Mouse (Mus musculus): Measurements from ENCODE around the gene Shisa6. TPM values are rescaled to one million over a fixed set of nuclear protein-coding genes. Genes with fewer than 3 reads are reported as not detected.

Shisa6 gene
- polyA plus RNA-seq, 1 experiment from 2014 or later, result 0.80 TPM

- H3K4me3 ChIP-seq (ENCODE audit: low read depth, low read length), result no peak overlapping the region
- no peaks in the 10 kb centered on the region for H3K4me1 ChIP-seq (ENCODE audit: control insufficient read depth, insufficient read depth, low read length)
- no peak overlapping the region for H3K27ac ChIP-seq (ENCODE audit: low read length)
- no peak overlapping the region for H3K4me2 ChIP-seq (replicated peaks; ENCODE audit: low read depth, low read length)
- H3K27me3 ChIP-seq (ENCODE audit: control insufficient read depth, insufficient read depth, low read length), result no peaks in the 10 kb centered on the region
- H3K36me3 ChIP-seq (ENCODE audit: control insufficient read depth, insufficient read depth, low read length), result no peaks in the 10 kb centered on the region
- 0 out of 2 replicates have a peak, but pooled peaks cover 3% of the 10 kb centered on the region for H3K9me3 ChIP-seq (ENCODE audit: control insufficient read depth, low read depth, low read length)
- no peak overlapping the region for H3K9ac ChIP-seq (replicated peaks; ENCODE audit: low read depth, low read length)
- no peak for ATAC-seq (ENCODE audit: insufficient number of reproducible peaks, insufficient read depth, low FRiP score, low read depth)
These were observed 189.5 kb downstream of the Shisa6 start for GRCm38 (mm10) chr11:66336313-66336712.

GRCm38 (mm10) chr11:66312764-66313163 is 213.0 kb downstream of the Shisa6 start:
- Histone ChIP-seq H3K9ac (replicated peaks; ENCODE audit: low read depth, low read length) (no peak overlapping the region), H3K36me3 (ENCODE audit: control insufficient read depth, insufficient read depth, low read length) (no peaks in the 10 kb centered on the region), H3K4me3 (ENCODE audit: low read depth, low read length) (no peak overlapping the region), H3K27ac (ENCODE audit: low read length) (no peak overlapping the region), H3K9me3 (ENCODE audit: control insufficient read depth, low read depth, low read length) (no peaks in the 10 kb centered on the region), H3K27me3 (ENCODE audit: control insufficient read depth, insufficient read depth, low read length) (no peaks in the 10 kb centered on the region), H3K4me2 (replicated peaks; ENCODE audit: low read depth, low read length) (no peak overlapping the region), H3K4me1 (ENCODE audit: control insufficient read depth, insufficient read depth, low read length) (no peaks in the 10 kb centered on the region)
- 80% methylated on average over 7 of the region's 7 CpGs for WGBS
- no peak for ATAC-seq (ENCODE audit: insufficient number of reproducible peaks, insufficient read depth, low FRiP score, low read depth)

DNA sequence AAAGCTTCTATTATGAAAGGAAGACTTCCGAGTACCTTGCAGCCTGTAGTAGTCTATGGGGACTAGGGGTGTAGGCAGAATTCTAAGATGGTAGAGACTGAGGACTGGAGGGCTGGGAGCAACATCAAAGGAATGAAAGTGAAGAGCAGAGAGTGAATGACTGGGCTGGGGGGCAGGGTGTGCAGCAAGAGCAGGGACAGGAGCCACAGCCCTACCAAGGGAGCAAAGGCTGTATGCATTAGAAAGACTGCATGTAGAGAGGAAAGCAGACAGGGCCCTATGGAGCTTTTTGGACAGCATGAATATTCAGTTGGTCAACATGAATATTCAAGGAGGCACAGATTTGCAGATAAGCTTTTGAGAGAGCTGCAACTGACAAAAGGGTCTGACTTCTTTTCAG is 221.4 kb downstream of the Shisa6 start:
- no peak overlapping the region for H3K9ac ChIP-seq (replicated peaks; ENCODE audit: low read depth, low read length)
- no peaks in the 10 kb centered on the region for H3K9me3 ChIP-seq (ENCODE audit: control insufficient read depth, low read depth, low read length)
- no peak overlapping the region for H3K4me2 ChIP-seq (replicated peaks; ENCODE audit: low read depth, low read length)
- H3K36me3 ChIP-seq (ENCODE audit: control insufficient read depth, insufficient read depth, low read length), result no peaks in the 10 kb centered on the region
- H3K27ac ChIP-seq (ENCODE audit: low read length), result no peak overlapping the region
- H3K4me3 ChIP-seq (ENCODE audit: low read depth, low read length), result no peak overlapping the region
- 76% methylated on average over 1 of the region's 1 CpGs for WGBS
- ATAC-seq (ENCODE audit: insufficient number of reproducible peaks, insufficient read depth, low FRiP score, low read depth), result no peak
- no peaks in the 10 kb centered on the region for H3K27me3 ChIP-seq (ENCODE audit: control insufficient read depth, insufficient read depth, low read length)
- H3K4me1 ChIP-seq (ENCODE audit: control insufficient read depth, insufficient read depth, low read length), result no peaks in the 10 kb centered on the region

DNA sequence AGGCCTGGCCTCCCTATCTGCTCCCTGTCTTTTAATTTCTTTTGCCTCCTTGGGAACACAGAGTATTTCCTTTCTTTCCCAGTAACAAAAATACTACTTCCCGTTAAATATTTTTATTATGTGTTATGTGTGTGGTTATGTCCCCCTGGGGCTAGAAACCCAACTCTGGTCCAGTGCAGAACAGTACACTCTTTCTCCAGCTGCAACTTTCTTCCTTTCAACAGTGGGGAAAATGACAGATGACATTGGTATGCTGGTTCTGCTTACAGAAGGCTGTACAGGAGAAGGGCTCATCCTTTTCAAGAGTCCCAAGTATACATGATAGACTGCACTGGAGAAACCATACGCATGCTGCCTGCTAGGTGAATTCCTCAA is 251.1 kb downstream of the Shisa6 start:
- Histone ChIP-seq H3K9me3 (ENCODE audit: control insufficient read depth, low read depth, low read length) (no peaks in the 10 kb centered on the region), H3K4me2 (replicated peaks; ENCODE audit: low read depth, low read length) (no peak overlapping the region), H3K27ac (ENCODE audit: low read length) (no peak overlapping the region), H3K9ac (replicated peaks; ENCODE audit: low read depth, low read length) (no peak overlapping the region), H3K36me3 (ENCODE audit: control insufficient read depth, insufficient read depth, low read length) (no peaks in the 10 kb centered on the region), H3K4me1 (ENCODE audit: control insufficient read depth, insufficient read depth, low read length) (no peaks in the 10 kb centered on the region), H3K27me3 (ENCODE audit: control insufficient read depth, insufficient read depth, low read length) (no peaks in the 10 kb centered on the region), H3K4me3 (ENCODE audit: low read depth, low read length) (no peak overlapping the region)
- ATAC-seq (ENCODE audit: insufficient number of reproducible peaks, insufficient read depth, low FRiP score, low read depth), result no peak
- WGBS, result 79% methylated on average over 2 of the region's 2 CpGs

DNA sequence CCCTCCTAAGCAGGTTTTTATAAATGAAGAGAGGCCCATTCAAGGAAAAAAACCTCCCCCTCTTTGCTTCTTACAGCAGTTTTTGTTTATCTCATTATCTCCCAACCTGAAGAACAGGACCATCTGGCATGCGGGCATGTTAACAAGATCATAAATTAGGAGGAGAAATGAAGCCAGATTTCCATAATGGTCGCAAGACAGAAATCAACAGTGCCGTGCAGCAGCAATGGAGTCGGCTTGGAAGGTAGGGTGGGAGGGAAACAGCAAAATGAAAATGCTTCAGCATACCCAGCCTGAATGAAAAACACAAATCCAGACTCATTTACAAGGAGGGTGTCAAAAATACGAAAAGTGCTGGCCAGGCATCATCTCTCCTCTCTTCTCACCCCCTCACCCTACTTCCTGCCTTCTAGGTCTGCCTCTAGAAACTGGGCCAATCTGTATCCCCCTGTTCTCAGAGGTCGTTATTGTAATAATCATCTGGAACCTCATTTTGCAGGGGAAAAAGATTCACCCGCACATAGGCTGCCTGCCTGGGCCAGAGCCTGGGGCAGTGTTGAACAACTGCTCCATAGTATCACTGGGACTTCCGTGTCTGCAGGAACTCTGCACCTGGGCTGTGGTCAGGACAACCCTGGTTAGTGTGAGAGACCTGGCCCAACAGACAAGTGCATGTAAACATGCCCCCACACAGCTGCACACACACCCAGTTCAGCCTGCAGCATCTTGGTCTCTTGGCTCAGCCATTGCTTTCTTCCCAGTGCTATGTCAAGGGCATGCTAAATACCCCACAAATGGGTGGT is 251.7 kb downstream of the Shisa6 start:
- Histone ChIP-seq H3K4me2 (replicated peaks; ENCODE audit: low read depth, low read length) (no peak overlapping the region), H3K4me3 (ENCODE audit: low read depth, low read length) (no peak overlapping the region), H3K4me1 (ENCODE audit: control insufficient read depth, insufficient read depth, low read length) (no peaks in the 10 kb centered on the region), H3K36me3 (ENCODE audit: control insufficient read depth, insufficient read depth, low read length) (no peaks in the 10 kb centered on the region), H3K9me3 (ENCODE audit: control insufficient read depth, low read depth, low read length) (no peaks in the 10 kb centered on the region), H3K27me3 (ENCODE audit: control insufficient read depth, insufficient read depth, low read length) (no peaks in the 10 kb centered on the region), H3K9ac (replicated peaks; ENCODE audit: low read depth, low read length) (no peak overlapping the region), H3K27ac (ENCODE audit: low read length) (no peak overlapping the region)
- no peak for ATAC-seq (ENCODE audit: insufficient number of reproducible peaks, insufficient read depth, low FRiP score, low read depth)
- whole genome bisulfite sequencing, result 49% methylated on average over 8 of the region's 8 CpGs

DNA sequence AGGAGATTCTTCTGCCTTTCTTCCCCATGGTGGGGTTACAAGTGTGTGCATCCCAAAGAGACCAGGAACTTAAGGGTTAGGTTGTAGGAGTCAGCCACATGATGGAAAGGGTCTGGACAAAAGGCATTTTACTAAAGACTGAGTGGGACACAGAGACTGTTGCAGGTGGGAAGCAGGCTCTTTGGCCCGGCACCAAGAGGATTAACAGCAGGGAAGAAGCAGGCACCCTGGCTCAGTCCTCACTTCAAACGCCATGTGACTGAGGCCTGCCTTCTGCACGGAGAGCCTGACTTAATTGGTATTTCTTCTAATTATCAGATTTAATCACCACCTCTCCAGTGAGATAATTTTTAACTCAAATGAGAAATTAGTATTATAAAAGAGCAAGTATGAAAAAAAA is 258.7 kb downstream of the Shisa6 start:
- no peaks in the 10 kb centered on the region for H3K4me1 ChIP-seq (ENCODE audit: control insufficient read depth, insufficient read depth, low read length)
- 38% methylated on average over 3 of the region's 3 CpGs for WGBS
- no peak for ATAC-seq (ENCODE audit: insufficient number of reproducible peaks, insufficient read depth, low FRiP score, low read depth)
- H3K9me3 ChIP-seq (ENCODE audit: control insufficient read depth, low read depth, low read length), result no peaks in the 10 kb centered on the region
- no peaks in the 10 kb centered on the region for H3K36me3 ChIP-seq (ENCODE audit: control insufficient read depth, insufficient read depth, low read length)
- H3K27ac ChIP-seq (ENCODE audit: low read length), result no peak overlapping the region
- no peaks in the 10 kb centered on the region for H3K27me3 ChIP-seq (ENCODE audit: control insufficient read depth, insufficient read depth, low read length)
- H3K4me3 ChIP-seq (ENCODE audit: low read depth, low read length), result no peak overlapping the region
- H3K4me2 ChIP-seq (replicated peaks; ENCODE audit: low read depth, low read length), result no peak overlapping the region
- H3K9ac ChIP-seq (replicated peaks; ENCODE audit: low read depth, low read length), result no peak overlapping the region

DNA sequence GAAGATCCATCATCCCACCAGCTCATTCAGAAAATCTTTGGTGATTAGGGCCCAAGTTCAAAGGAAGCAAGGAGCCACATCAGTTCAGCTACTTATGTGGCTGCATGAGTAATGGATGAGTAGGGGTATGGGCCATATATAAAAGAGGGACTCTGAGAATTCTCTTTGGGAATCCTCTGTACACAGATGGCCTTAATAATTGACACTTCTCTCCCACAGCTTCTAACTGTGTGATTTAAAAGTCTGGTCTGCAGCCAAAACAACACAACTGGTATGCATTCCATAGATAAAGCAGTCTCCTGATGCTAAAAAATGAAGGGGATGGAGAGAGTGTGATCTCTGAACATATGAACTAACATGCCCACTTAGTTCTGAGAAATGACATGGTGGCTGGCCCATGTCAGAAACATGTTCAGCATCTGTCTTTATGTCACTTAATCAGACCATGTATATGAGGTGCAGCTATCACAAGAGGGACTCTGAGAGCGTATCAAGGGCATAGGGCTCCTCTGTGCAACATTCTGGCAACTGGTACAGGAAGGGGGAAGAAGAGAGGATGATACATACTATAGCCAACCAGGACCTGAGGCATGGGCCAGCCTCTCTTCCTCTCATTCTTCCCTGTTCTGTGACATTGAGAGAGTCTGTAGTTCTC is 260.3 kb downstream of the Shisa6 start:
- no peak for ATAC-seq (ENCODE audit: insufficient number of reproducible peaks, insufficient read depth, low FRiP score, low read depth)
- Histone ChIP-seq H3K4me2 (replicated peaks; ENCODE audit: low read depth, low read length) (no peak overlapping the region), H3K9me3 (ENCODE audit: control insufficient read depth, low read depth, low read length) (no peaks in the 10 kb centered on the region), H3K27me3 (ENCODE audit: control insufficient read depth, insufficient read depth, low read length) (no peaks in the 10 kb centered on the region), H3K9ac (replicated peaks; ENCODE audit: low read depth, low read length) (no peak overlapping the region), H3K36me3 (ENCODE audit: control insufficient read depth, insufficient read depth, low read length) (no peaks in the 10 kb centered on the region), H3K4me3 (ENCODE audit: low read depth, low read length) (no peak overlapping the region), H3K4me1 (ENCODE audit: control insufficient read depth, insufficient read depth, low read length) (no peaks in the 10 kb centered on the region), H3K27ac (ENCODE audit: low read length) (no peak overlapping the region)
- 58% methylated on average over 1 of the region's 1 CpGs for WGBS

GRCm38 (mm10) chr11:66260205-66260604 is 265.6 kb downstream of the Shisa6 start:
- no peaks in the 10 kb centered on the region for H3K9me3 ChIP-seq (ENCODE audit: control insufficient read depth, low read depth, low read length)
- no peaks in the 10 kb centered on the region for H3K36me3 ChIP-seq (ENCODE audit: control insufficient read depth, insufficient read depth, low read length)
- H3K9ac ChIP-seq (replicated peaks; ENCODE audit: low read depth, low read length), result no peak overlapping the region
- H3K4me1 ChIP-seq (ENCODE audit: control insufficient read depth, insufficient read depth, low read length), result no peaks in the 10 kb centered on the region
- 80% methylated on average over 2 of the region's 2 CpGs for WGBS
- H3K27me3 ChIP-seq (ENCODE audit: control insufficient read depth, insufficient read depth, low read length), result no peaks in the 10 kb centered on the region
- ATAC-seq (ENCODE audit: insufficient number of reproducible peaks, insufficient read depth, low FRiP score, low read depth), result no peak
- no peak overlapping the region for H3K27ac ChIP-seq (ENCODE audit: low read length)
- no peak overlapping the region for H3K4me3 ChIP-seq (ENCODE audit: low read depth, low read length)
- H3K4me2 ChIP-seq (replicated peaks; ENCODE audit: low read depth, low read length), result no peak overlapping the region

Measured in stomach, embryonic 14.5 days (tissue).